Mouse (Mus musculus): Measurements from ENCODE around the gene Zfp454. TPM values are rescaled to one million over a fixed set of nuclear protein-coding genes. Genes with fewer than 3 reads are reported as not detected.

The Zfp454 gene
- total RNA-seq, 1 experiment from 2014 or later: not detected

DNA sequence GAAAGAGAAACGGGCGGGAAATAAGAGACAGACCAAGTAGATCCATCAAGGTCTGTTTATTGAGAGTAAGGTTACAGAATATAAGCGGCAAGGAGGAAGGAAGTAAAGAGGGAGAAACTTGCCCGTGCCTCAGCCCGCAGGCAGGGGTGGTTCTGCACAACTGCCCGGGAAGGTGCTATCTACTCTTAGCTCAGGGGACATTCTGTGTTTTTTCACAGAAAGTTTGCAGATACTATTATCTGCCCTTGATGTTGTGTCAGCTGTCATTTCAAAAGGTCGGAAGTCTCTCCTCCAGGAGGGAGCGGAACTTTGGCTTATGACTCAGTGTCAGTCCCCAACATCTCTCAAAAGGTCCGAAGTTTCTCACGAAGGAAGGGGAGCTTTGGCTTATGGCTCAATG, 38.1 kb downstream of the Zfp454 start:
- ATAC-seq (replicated peaks in 1 of 2; ENCODE audit: insufficient read depth in 1 of 2, low FRiP score in 2 of 2, low TSS enrichment in 1 of 2, low read depth in 1 of 2, poor library complexity in 2 of 2, severe bottlenecking in 2 of 2): no peak

DNA sequence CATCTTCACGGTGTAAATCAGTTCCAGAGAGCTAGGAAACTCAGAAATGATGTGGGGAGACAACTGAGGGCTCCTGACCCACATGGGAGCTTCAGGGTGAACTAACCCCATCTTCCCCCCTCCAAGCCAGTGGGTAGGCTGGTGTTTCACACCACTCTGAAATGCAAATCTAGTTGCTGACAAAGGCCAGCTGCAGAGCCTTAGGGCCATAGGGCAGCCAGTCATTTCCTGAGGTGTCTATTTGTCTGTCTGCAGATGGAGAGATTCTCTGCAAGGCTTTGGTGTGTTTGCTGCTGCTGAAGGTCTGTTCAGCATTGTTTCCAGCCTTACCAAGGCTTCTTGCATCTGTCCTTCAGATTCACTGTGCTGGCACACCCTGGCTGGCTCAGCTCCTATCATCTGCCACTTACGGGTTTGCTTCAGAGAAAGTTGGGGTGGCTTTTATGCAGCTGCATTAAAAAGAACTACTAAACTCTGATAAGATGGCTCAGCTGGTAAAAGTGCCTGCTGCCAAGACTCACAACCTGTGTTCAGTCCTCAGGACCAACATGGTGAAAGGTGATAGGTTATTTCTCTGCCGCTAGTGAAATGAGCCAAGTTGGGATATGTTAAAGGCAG, 38.8 kb downstream of the Zfp454 start:
- no peak for ATAC-seq (replicated peaks in 1 of 2; ENCODE audit: insufficient read depth in 1 of 2, low FRiP score in 2 of 2, low TSS enrichment in 1 of 2, low read depth in 1 of 2, poor library complexity in 2 of 2, severe bottlenecking in 2 of 2)

DNA sequence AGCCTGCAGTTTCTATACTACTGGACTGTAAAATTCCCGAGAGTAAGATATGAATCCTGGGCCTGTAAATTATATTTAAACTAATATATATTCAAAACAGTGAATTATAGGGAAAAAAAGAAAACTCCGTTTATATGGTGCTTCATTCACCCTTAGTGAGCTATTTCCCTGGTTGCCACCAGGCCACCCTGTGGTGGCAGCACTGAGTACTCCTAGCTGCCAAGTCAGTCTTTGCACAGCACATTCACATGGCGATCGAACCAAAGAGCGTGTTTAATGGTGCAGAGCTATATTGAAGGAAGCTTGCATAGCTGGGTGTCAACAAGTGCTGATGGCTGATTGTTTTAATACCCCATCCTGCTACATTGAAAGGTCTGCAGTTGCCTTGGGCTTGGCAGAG, 40.4 kb downstream of the Zfp454 start:
- no peak for ATAC-seq (replicated peaks in 1 of 2; ENCODE audit: insufficient read depth in 1 of 2, low FRiP score in 2 of 2, low TSS enrichment in 1 of 2, low read depth in 1 of 2, poor library complexity in 2 of 2, severe bottlenecking in 2 of 2)

DNA sequence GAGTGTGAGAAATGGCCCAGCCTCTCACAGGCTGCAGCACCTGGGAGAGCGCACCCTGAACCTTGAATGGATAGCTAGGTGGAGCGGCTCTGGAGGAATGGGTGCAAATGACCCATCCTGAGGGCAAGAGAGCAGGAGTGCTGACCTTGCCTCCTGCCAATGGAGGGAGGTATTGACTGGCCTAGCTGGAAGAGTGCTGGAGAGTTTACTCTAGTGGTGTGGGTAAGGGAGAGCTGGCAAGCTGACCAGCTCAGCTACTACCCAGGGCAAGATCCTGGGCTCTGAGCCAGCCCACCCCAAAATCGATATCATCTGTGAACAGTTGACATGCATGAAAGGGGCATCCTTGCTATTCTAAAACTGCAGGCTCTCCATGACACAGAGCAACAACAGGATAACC, 41.5 kb downstream of the Zfp454 start:
- no peak for ATAC-seq (replicated peaks in 1 of 2; ENCODE audit: insufficient read depth in 1 of 2, low FRiP score in 2 of 2, low TSS enrichment in 1 of 2, low read depth in 1 of 2, poor library complexity in 2 of 2, severe bottlenecking in 2 of 2)

DNA sequence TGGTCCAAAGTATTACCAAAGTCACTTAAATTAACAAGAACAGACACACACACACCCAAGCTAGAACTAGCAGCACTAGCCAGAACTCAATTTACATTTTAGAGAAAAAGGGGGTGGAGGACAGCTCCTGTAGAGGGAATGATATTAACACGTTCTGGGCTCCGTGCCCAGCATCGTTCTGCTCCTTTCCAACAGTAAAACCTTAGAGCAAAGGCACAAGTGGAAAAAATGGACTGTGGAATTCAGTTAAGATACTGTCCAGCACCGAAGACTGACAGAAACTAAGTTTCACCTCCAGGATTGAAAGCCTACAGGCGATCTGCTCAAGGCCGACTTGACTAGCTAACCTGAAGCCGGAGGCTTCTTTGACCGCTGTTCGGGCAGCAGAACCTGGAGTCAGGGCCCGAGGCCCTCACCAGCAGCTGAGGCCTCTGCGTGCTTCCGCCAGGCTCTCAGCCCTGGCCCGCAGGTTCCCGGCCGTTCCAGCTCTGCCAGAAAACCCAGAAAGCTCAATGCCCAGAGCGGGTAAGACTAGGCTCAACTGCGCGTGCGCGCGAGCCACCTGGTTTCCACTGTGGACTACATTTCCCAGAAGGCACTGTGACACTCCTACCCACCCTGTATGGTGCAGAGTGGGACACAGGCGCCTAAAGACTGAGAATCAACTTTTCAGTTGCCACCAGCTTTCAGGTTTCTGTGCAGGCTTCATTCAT, 46.3 kb downstream of the Zfp454 start, which contains the start of gene Zfp879:
Zfp879 (minus strand) TSS at position 530 of the 713 bp plus-strand sequence.
- peak; percentile 94 to 96 for ATAC-seq (replicated peaks in 1 of 2; ENCODE audit: insufficient read depth in 1 of 2, low FRiP score in 2 of 2, low TSS enrichment in 1 of 2, low read depth in 1 of 2, poor library complexity in 2 of 2, severe bottlenecking in 2 of 2)

DNA sequence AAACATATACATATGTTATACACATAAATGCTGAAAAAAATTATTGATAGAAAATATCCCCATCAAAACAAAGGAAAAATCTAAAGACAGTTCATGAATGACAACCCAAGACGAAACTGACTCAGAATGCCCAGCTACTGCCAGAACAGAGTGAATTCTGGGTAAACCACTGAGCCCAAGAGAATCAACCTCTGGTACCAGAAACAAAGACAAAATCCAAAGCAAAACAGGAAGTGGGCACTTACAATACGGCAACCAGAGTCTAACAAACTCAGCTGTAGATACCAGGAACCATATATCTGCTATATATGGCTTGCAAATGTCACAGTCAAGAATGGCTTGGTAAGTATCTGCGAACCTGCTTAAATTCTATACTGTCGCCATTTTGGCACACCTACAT, 51.7 kb downstream of the Zfp454 start:
- peak; percentile 21 to 42; a peak in 1 of 4 replicates for ATAC-seq (replicated peaks in 1 of 2; ENCODE audit: insufficient read depth in 1 of 2, low FRiP score in 2 of 2, low TSS enrichment in 1 of 2, low read depth in 1 of 2, poor library complexity in 2 of 2, severe bottlenecking in 2 of 2)

DNA sequence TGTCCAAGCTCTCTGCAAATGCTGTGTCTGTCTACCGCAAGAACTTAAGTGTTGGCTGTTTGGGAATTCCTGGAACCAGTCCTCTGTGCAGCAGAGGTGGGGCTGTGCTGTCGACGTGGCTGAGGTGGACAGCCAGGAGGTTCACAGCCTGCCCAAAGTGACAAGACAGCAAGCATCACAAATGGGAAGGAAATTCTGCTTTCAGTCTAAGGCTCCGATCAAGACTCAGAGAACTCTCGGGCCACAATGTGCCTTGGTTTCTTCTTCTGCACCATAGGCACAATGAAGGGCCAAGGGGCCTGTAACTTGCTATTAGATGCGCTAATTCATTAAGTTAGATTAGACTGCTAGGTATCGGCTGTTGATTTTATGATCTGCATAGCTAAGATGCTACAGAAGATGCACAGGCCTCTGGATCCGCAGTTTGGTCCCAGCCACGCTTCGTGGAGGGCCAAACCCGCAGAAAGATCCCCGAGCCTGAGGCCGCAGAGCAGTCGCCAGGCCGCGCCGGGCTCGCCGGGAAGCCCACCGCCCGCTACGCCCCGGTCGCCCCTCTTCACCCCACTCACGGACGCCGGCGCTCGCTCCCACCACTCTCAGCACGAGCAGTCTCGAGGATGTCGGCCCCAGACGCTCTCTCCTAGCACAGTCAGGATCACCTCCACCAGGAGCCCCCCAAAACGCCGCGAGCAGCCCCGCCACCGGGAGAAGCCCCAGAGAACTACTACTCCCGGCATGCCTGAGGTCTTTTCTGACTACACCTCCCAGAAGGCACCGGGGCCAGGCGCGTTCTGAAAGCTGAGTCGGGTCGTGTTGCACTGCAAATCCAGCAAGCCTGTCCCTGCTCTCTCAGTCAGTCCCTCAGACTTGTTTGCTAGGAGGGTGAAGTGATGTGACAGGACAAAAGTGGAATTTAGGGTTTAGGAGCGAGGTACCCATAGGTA, 60.2 kb downstream of the Zfp454 start, which contains the start of gene Zfp354c:
Zfp354c (minus strand) TSS at position 715 of the 944 bp plus-strand sequence.
- ATAC-seq (replicated peaks in 1 of 2; ENCODE audit: insufficient read depth in 1 of 2, low FRiP score in 2 of 2, low TSS enrichment in 1 of 2, low read depth in 1 of 2, poor library complexity in 2 of 2, severe bottlenecking in 2 of 2): peak; percentile 91 to 97

DNA sequence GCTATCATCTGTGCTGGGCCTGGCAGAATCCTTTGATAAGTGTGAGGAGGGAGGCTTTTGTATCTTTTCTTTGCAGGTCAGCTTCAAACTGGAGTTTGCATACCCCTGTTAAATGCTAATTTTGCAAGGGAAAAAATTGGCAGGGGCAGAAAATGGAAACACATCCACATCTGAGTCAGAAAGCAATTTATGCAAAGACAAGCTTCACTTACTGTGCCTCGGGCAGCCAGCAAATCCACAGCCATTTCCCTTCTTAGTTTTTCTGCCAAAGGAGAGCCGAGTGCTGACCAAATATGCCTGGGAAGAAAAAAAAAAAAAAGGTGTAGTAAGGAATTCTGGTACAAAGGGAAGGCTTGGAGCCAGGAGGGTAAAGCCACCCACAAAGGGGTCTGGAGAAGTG, 61.2 kb downstream of the Zfp454 start:
- ATAC-seq (replicated peaks in 1 of 2; ENCODE audit: insufficient read depth in 1 of 2, low FRiP score in 2 of 2, low TSS enrichment in 1 of 2, low read depth in 1 of 2, poor library complexity in 2 of 2, severe bottlenecking in 2 of 2): no peak

Other genes with a start within 250 kb of the Zfp454 start
- gene Zfp354c, start 59.9 kb downstream of the Zfp454 start, total RNA-seq (2017): 6.2 and 6.4 TPM in 2 replicates
- gene Zfp879, start 46.1 kb downstream of the Zfp454 start, total RNA-seq (2017): 1.6 and 1.7 TPM in 2 replicates
- gene Grm6, start 37.0 kb downstream of the Zfp454 start, total RNA-seq (2017): 0.25 TPM in 1 of 2 replicates, not detected in the other
- 5.2 and 11.4 TPM in 2 replicates for gene Zfp2, start 28.5 kb upstream of the Zfp454 start, total RNA-seq (2017)
- 0.50 and 0.63 TPM in 2 replicates for gene Zfp354b, start 44.0 kb upstream of the Zfp454 start, total RNA-seq (2017)
- gene 4933414I15Rik, start 56.1 kb upstream of the Zfp454 start, total RNA-seq (2017): not detected in 2 replicates
- gene Prop1, start 66.1 kb upstream of the Zfp454 start, total RNA-seq (2017): not detected in 2 replicates
- not detected in 2 replicates for gene Olfr1378, start 78.9 kb upstream of the Zfp454 start, total RNA-seq (2017)
- gene Olfr1377, start 94.3 kb upstream of the Zfp454 start, total RNA-seq (2017): not detected in 2 replicates
- gene Olfr51, start 115.9 kb upstream of the Zfp454 start, total RNA-seq (2017): not detected in 2 replicates
- gene Olfr54, start 126.6 kb upstream of the Zfp454 start, total RNA-seq (2017): not detected in 2 replicates
- gene Olfr1375, start 160.5 kb upstream of the Zfp454 start, total RNA-seq (2017): not detected in 2 replicates
- 1.7 and 2.6 TPM in 2 replicates for gene Zfp354a, start 171.6 kb upstream of the Zfp454 start, total RNA-seq (2017)

Measured in hematopoietic stem cell, adult 5-6 weeks (primary cell).